Mouse (Mus musculus): ENCODE results near the gene Oxtr.
A peak's percentile ranks its signal among the peaks of the same experiment; 100 is the strongest.

The Oxtr gene

DNA sequence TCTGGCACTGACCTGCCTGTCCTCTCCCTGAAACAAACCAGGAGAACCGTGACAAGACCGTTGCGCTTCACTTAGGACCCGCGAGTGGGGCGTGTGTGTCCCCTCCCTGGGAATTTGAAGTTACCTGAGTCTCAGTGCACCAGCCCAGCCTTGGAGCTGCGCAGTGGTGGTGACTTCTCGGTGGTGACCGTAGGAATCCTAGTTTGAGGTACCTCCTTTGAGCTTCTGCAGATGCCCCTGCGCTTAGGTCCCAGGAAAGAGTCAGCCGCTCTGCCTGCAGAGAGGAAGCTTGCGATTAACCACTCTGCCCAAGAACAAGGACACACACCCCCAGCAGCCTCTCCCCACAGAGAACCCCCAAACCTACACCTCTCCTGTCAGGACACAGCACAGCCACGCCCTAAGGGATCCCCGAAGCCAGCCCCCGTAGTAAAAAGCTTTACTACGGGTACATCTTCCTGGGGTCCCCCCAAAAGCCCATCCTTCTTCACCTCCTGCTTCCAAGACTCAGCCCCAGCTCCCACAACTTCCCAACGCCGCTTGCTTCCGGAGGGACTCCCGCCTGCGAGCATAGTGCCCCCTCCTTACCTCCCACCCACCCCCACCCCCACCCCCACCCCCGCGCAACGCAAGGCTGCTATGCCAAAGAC lies at the start of gene Oxtr:
Gene Oxtr, minus strand, starts transcription at position 34 of the 650 bp plus-strand sequence.
- DNase-seq (ENCODE audit: low read depth, low spot score): no peak

GRCm38 (mm10) chr6:112525434-112525833 lies 35.7 kb upstream of the Oxtr start:
- no peak for DNase-seq (ENCODE audit: low read depth, low spot score)

GRCm38 (mm10) chr6:112524459-112524858 lies 34.7 kb upstream of the Oxtr start:
- DNase-seq (ENCODE audit: low read depth, low spot score): no peak

DNA sequence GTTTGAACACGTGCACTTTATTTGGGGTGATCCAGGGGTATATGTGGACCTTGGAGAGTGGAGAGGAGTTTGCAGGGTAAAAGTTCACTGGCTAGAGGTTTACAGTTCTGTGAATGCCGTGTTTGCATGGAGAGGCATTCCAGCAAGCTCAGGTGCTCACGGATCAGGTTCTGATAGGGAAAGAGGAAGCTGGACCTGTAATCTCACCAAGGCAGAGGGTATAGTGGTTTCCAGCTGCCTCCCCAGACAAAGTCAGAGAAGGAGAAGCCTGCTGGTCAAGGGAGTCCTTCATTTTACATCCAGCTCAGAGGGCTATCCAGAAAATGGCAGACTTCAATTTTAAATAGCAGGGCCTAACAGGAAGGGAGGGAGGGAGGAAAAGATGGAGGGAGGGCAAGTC lies 28.2 kb upstream of the Oxtr start:
- DNase-seq (ENCODE audit: low read depth, low spot score): no peak

- DNase-seq (ENCODE audit: low read depth, low spot score): no peak
Observed at GRCm38 (mm10) chr6:112517572-112517971, 27.8 kb upstream of the Oxtr start.

- DNase-seq (ENCODE audit: low read depth, low spot score): no peak
Observed at GRCm38 (mm10) chr6:112516496-112516895, 26.8 kb upstream of the Oxtr start.

DNA sequence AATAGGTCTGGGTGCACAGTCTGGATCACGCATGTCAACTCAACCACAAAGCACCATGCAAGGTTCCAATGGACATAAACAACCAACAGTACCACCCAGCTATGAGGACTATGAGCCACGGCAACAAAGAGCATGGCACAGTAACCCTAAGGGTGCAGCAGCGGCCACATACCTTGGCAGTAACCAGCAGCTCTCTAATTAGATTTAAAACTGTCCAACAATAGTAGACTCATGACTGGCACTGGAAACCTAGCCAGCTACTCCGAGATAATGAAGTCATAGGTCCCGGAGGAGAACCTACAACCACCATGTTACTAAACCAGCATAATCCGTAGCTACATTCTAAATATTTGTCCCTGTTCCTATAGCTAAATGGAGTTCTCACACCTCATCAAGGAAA lies 24.8 kb upstream of the Oxtr start:
- no peak for DNase-seq (ENCODE audit: low read depth, low spot score)

DNA sequence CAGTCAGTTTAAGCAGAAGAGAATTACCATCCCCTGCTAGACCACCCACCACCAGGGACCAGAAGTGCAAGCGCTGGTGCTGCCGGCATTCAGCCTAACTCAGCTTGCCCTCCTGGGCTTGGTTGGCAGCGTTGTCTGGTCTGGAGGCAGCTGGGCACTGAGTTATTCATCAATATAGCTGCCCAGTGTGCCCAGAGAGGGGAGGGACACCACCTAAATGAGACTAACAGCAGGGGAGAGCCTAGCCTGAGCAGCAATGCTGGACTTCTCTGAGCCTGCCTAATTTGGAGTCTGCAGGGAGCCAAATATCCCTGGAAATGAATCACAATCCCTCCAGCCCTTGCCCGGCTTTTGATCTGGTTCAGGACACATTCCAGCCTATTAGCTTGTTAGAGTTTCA lies 20.6 kb upstream of the Oxtr start:
- no peak for DNase-seq (ENCODE audit: low read depth, low spot score)

DNA sequence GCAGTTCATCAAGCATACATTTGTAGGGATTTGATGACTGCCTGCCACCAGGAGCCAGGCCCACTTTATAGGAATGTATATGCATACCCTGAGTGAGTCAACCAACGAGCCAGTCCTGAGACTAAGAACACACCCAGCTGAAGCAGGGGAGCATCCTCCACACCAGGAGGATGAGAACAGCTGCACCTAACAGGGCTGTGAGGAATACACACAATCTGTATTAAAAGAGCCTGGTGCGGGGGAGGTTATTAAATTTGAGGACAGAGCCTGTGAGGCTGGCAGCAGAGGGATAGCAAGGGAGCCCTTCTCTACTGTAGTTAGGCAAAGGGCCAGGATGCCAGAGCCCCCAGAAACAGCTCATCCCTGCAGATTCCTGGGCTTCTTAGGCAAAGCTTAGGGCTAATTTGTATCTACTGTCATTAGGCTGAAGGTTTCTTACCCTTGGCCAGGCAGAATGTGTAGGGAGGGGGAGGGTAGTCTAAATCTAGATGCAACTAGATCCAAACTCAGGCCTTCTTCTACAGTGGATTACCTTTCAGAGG lies 19.9 kb upstream of the Oxtr start:
- DNase-seq (ENCODE audit: low read depth, low spot score): no peak

GRCm38 (mm10) chr6:112507617-112508016 lies 17.9 kb upstream of the Oxtr start:
- DNase-seq (ENCODE audit: low read depth, low spot score): no peak

DNA sequence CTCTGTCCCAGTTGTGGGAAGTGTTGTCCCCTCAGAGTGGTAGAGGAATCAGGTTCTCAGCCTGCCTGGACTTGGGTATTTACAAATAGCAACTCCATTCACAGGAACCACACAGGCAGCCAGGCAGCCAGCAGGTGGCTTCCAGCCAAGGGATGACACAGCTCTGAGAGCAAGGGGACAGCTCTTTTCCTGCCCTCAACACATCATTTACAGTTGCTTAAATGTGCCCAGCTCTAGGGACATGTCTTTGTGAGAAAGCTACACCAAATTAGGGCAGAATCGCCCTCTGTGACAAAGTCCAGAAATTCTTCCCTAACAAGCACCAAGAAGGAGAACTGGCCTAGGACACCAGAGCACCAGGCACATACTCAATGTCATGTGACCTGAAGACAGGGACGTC lies 11.4 kb upstream of the Oxtr start:
- no peak for DNase-seq (ENCODE audit: low read depth, low spot score)

GRCm38 (mm10) chr6:112499456-112499855 lies 9.7 kb upstream of the Oxtr start:
- DNase-seq (ENCODE audit: low read depth, low spot score): no peak

- no peak for DNase-seq (ENCODE audit: low read depth, low spot score)
Observed at GRCm38 (mm10) chr6:112498716-112499115, 9.0 kb upstream of the Oxtr start.

DNA sequence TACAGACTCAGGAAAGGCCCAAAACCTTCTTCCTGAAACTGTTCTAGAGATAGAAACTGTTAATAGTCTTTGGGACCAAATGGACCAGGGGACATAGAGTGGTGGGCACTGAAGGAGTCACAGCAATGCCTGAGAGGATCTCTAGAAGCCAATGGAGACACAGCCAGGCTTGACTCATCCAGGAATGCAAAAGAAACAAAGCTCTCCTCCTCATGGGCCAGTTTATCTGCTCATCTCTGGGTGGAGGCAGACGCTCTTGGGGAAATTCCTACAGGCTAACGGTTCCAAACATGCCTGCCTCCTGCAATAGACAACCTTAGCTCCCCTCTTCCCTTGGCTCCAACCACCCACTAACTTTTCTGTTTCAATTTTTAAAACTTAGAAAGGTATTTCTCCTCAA lies 7.7 kb upstream of the Oxtr start:
- no peak for DNase-seq (ENCODE audit: low read depth, low spot score)

DNA sequence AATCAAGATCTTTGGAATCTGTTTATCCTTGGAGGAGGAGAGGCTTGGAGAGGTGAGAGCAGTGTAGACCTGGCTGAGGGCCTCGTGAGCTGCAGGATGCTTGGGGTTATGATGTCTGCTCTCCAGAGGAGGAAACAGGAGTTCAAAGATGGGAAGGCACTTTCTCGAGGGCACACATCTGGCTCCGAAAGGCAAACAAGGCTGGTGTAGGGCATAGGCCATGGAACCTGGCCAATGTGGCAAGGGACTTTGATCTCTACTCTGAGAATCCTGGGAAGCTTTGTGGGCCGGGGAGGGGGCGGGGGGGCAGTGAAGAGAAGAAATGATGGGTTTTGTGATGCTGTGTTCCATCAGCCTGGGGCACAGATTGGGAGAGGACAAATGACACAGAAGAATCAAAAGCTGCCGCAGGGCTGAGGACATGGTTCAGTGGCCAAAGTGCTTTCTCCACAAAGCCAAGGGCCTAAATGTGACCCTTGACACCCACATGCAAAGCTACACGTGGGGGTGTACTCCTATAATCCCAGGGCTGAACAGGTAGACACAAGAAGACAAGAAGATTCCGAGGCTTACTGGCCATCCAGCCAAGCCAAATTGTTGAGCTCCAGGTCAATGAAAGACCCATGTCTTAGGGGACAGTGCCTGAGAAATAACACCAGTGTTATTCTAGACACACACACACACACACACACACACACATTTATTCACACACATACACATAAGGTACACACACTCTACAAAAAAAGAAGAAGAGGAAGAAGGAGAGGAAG lies 6.7 kb upstream of the Oxtr start:
- no peak for DNase-seq (ENCODE audit: low read depth, low spot score)

- peak; percentile 53 for DNase-seq (ENCODE audit: low read depth, low spot score)
Observed at GRCm38 (mm10) chr6:112495219-112495618, 5.5 kb upstream of the Oxtr start.

DNA sequence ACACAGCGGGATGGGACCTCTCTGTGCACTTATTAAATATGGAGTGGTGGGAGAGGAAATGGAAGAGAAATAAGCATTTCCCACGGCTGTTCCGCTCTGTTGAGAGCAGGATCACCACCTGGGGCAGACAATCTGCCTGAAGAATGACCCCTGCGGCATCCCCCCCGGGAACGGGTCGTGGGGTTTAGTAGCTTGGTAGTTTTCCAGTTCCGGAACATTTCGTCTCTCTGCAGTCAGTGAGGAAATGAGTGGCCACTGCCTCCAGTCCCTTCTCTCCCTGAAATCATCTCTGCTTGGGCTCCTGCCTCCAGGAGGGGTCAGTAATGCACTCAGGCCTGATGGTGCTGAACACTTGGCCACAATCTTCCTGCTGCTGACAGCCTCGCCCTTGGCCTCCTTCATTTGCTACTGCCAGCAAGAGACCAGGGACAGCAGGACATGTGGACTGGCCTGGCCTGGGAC lies 4.9 kb upstream of the Oxtr start:
- DNase-seq (ENCODE audit: low read depth, low spot score): no peak

GRCm38 (mm10) chr6:112493371-112493770 lies 3.6 kb upstream of the Oxtr start:
- no peak for DNase-seq (ENCODE audit: low read depth, low spot score)

GRCm38 (mm10) chr6:112492656-112493055 lies 2.9 kb upstream of the Oxtr start:
- DNase-seq (ENCODE audit: low read depth, low spot score): no peak

GRCm38 (mm10) chr6:112491521-112491920 lies 1.8 kb upstream of the Oxtr start:
- DNase-seq (ENCODE audit: low read depth, low spot score): no peak

GRCm38 (mm10) chr6:112490625-112491242 lies 991 bp upstream of the Oxtr start:
- peak; percentile 81 for DNase-seq (ENCODE audit: low read depth, low spot score)

DNA sequence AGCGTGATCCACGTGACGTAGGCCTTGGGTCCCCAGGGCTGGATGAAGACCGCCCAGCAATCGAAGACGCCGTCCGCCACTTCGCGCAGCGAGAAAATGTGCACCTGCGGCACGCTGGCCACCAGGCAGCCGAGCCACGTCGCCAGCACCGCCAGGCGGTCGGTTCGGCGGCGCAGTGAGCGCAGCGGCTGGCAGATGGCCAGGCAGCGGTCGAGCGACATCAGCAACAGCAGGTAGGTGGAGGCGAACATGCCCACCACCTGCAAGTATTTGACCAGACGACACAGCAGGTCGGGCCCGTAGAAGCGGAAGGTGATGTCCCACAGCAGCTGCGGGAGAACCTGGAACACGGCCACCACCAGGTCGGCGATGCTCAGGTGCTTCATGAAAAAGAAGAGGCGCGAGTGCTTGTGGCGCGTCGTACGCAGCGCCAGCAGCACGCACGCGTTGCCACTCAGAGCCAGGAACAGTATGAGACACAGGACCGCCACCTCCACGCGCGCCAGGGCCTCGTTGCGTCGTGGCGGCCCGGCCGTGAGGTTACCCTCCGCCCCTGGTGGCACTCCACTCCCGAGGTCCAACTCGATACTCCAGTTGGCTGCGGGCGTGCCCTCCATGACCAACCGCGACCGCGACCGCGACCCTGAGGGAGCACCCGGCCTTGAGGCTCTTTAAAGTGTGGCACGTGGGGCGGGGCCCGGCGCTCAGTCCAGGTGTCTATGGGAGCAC lies 398 bp downstream of the Oxtr start:
- DNase-seq (ENCODE audit: low read depth, low spot score): no peak

Data from forelimb bud, embryonic 11.5 days (tissue).